Mouse (Mus musculus): ENCODE measurements around the gene Abhd17a.

GRCm38 (mm10) chr10:80584642-80585552 lies 5.2 kb downstream of the Abhd17a start:
- TF ChIP-seq CTCF (IDR thresholded peaks at IDR 0.05; ENCODE audit: low read depth, low read length) (no peak), POLR2A (IDR thresholded peaks at IDR 0.05; ENCODE audit: extremely low read depth, insufficient read depth, low read length) (no peak)

All from liver, adult 2 months (tissue).